Mouse (Mus musculus) MEL (cell line): ENCODE results near the gene Krtap4-8.

Experiments used
- CTCF ChIP-seq, 3 experiments: IDR thresholded peaks in 2 of 3; conservative IDR thresholded peaks in 1 of 3; 2 replicates each; pipeline ENCODE4 v1.5.1; 2011 to 2012; ENCODE audit warnings: low read length in 3 of 3, low read depth in 2 of 3, mild to moderate bottlenecking in 2 of 3, improper control_type of control experiment in 1 of 3, inconsistent platforms in 1 of 3, mixed read lengths in 1 of 3, moderate library complexity in 1 of 3; ENCODE audit not compliant: control insufficient read depth in 1 of 3, insufficient read depth in 1 of 3, poor library complexity in 1 of 3, severe bottlenecking in 1 of 3
- EP300 ChIP-seq, 2 experiments: IDR thresholded peaks; 2 replicates each; pipeline ENCODE4 v1.6.1; 2011; ENCODE audit warnings: improper control_type of control experiment in 2 of 2, low read length in 2 of 2, low read depth in 1 of 2, mild to moderate bottlenecking in 1 of 2
- MAFK ChIP-seq: IDR thresholded peaks from 2 replicates; pipeline ENCODE4 v1.6.1; 2011; ENCODE audit warnings: low read depth, mild to moderate bottlenecking, low read length, improper control_type of control experiment, borderline replicate concordance
- MAX ChIP-seq: IDR thresholded peaks from 2 replicates; pipeline ENCODE4 v1.6.1; 2011; ENCODE audit warnings: low read length, improper control_type of control experiment
- MAZ ChIP-seq: IDR thresholded peaks from 2 replicates; pipeline ENCODE4 v1.6.1; 2012; ENCODE audit warnings: low read depth, mild to moderate bottlenecking, inconsistent platforms, low read length, improper control_type of control experiment
- MXI1 ChIP-seq: IDR thresholded peaks from 2 replicates; pipeline ENCODE4 v1.6.1; 2011; ENCODE audit warnings: mild to moderate bottlenecking, low read depth, low read length, improper control_type of control experiment
- POLR2A ChIP-seq, 2 experiments: IDR thresholded peaks; 2 replicates each; pipeline ENCODE4 v1.6.1; 2011 to 2012; ENCODE audit warnings: low read length in 2 of 2, mild to moderate bottlenecking in 2 of 2, control low read depth in 1 of 2, improper control_type of control experiment in 1 of 2, low read depth in 1 of 2, moderate library complexity in 1 of 2; ENCODE audit not compliant: control insufficient read depth in 1 of 2, insufficient read depth in 1 of 2, poor library complexity in 1 of 2
- POLR2AphosphoS5 ChIP-seq: IDR thresholded peaks from 2 replicates; pipeline ENCODE4 v1.6.1; 2012; ENCODE audit warnings: low read depth, borderline replicate concordance, mild to moderate bottlenecking, inconsistent platforms, low read length, moderate library complexity, mixed read lengths
- SIN3A ChIP-seq: IDR thresholded peaks from 2 replicates; pipeline ENCODE4 v1.6.1; 2012; ENCODE audit warnings: low read length, improper control_type of control experiment, inconsistent platforms
- ZKSCAN1 ChIP-seq: IDR thresholded peaks from 2 replicates; pipeline ENCODE4 v1.6.1; 2012; ENCODE audit warnings: low read depth, mild to moderate bottlenecking, inconsistent platforms, low read length, improper control_type of control experiment, moderate library complexity
- ZMIZ1 ChIP-seq: IDR thresholded peaks from 2 replicates; pipeline ENCODE4 v1.6.1; 2012; ENCODE audit warnings: low read depth, mild to moderate bottlenecking, inconsistent platforms, low read length, improper control_type of control experiment, moderate library complexity

DNA sequence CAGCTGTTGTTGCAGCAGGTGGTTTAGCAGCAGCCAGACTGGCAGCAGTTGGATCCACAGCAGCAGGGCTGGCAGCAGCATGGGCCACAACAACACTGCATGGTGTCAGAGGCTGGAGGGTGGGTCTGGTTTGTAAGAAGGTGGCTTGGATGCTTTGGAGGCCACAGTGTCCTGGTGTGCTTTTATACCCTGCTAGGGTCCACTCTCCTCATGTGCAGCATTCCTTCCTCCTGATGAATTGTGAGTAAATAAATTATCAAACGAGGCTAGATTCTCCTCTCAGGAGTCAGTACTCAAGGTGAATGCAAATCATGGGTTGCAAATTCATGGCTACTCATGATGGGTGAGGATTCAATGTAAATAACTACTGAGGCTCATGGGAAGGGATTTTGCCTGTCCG is 46.3 kb downstream of the Krtap4-8 start, which contains the start of gene Gm14180:
- no peak for TF ChIP-seq CTCF (IDR thresholded peaks at IDR 0.05 in 2 of 3, conservative IDR thresholded peaks at IDR 0.05 in 1 of 3; ENCODE audit: control insufficient read depth in 1 of 3, insufficient read depth in 1 of 3, low read depth in 2 of 3, low read length in 3 of 3, poor library complexity in 1 of 3, severe bottlenecking in 1 of 3)
- TF ChIP-seq POLR2AphosphoS5 = no peak
- TF ChIP-seq MAZ = no peak
- no peak for TF ChIP-seq MAFK
- no peak for TF ChIP-seq SIN3A
- no peak for TF ChIP-seq ZKSCAN1
- TF ChIP-seq POLR2A (IDR thresholded peaks at IDR 0.05; ENCODE audit: control insufficient read depth in 1 of 2, insufficient read depth in 1 of 2, low read depth in 1 of 2, low read length in 2 of 2, poor library complexity in 1 of 2) = no peak
- TF ChIP-seq MAX = no peak
- no peak for TF ChIP-seq EP300 (IDR thresholded peaks at IDR 0.05; ENCODE audit: low read depth in 1 of 2, low read length in 2 of 2)
- TF ChIP-seq ZMIZ1 = no peak
- TF ChIP-seq MXI1 = no peak
